Mouse (Mus musculus) liver, postnatal 0 days (tissue): ENCODE data around the gene Pus10. TPM values are rescaled to one million over a fixed set of nuclear protein-coding genes. Genes with fewer than 3 reads are reported as not detected.
"Not testable (repeated sequence)": the region's sequence is repeated elsewhere in the genome, so short reads cannot be mapped to it uniquely, and the experiment has no call there.

Source experiments
- ATAC-seq: fragments of 200-750 bp; cut with Nextera tagmentation; 2 replicates; pipeline ENCODE4 v1.8.0; 2017; ENCODE audit warnings: mild to moderate bottlenecking, moderate library complexity
- DNase-seq: peaks from one replicate; pipeline ENCODE4 v3.0.0-alpha.2; 2016
- H3K27ac ChIP-seq: fragments of 300-500 bp; sonication (generic); 2 replicates; pipeline ENCODE4 v1.5.1; 2014; ENCODE audit warnings: antibody characterized with exemption, moderate library complexity, mild to moderate bottlenecking, low read depth
- H3K27me3 ChIP-seq: fragments of 300-500 bp; sonication (generic); 2 replicates; pipeline ENCODE4 v1.6.1; 2014; ENCODE audit warnings: low read length, control low read depth, mixed read lengths; ENCODE audit not compliant: insufficient read depth
- H3K36me3 ChIP-seq: fragments of 300-500 bp; sonication (generic); replicated peaks from 2 replicates; pipeline ENCODE4 v1.6.1; 2014; ENCODE audit warnings: mild to moderate bottlenecking, control low read depth, low read length, moderate library complexity, mixed read lengths; ENCODE audit not compliant: insufficient read depth
- H3K4me1 ChIP-seq: fragments of 300-500 bp; sonication (generic); 2 replicates; pipeline ENCODE4 v1.6.1; 2014; ENCODE audit warnings: antibody characterized with exemption, mild to moderate bottlenecking, control low read depth; ENCODE audit not compliant: insufficient read depth
- H3K4me2 ChIP-seq: fragments of 300-500 bp; sonication (generic); 2 replicates; pipeline ENCODE4 v1.6.1; 2014; ENCODE audit warnings: low read depth, mild to moderate bottlenecking, low read length, moderate library complexity, mixed read lengths
- H3K4me3 ChIP-seq: fragments of 300-500 bp; sonication (generic); 2 replicates; pipeline ENCODE4 v1.5.1; 2014; ENCODE audit warnings: low read depth, low read length
- H3K9ac ChIP-seq: fragments of 300-500 bp; sonication (generic); replicated peaks from 2 replicates; pipeline ENCODE4 v1.6.1; 2014; ENCODE audit warnings: mild to moderate bottlenecking, moderate library complexity
- H3K9me3 ChIP-seq: fragments of 300-500 bp; sonication (generic); 2 replicates; pipeline ENCODE4 v1.6.1; 2016; ENCODE audit warnings: mild to moderate bottlenecking, control low read depth, low read length, mixed read lengths
- CTCF ChIP-seq: sonication (generic); IDR thresholded peaks from 2 replicates; pipeline ENCODE4 v1.5.1; 2016; ENCODE audit warnings: antibody characterized with exemption, low read depth
- EP300 ChIP-seq: IDR thresholded peaks from 2 replicates; pipeline ENCODE4 v1.6.1; 2016; ENCODE audit warnings: antibody characterized with exemption, low read depth, mild to moderate bottlenecking
- WGBS: fragments of 180-500 bp; shearing (Covaris S2); extraction: QIAGEN DNeasy Blood & Tissue Kit; methylation state at CpG from one replicate; pipeline ENCODE4 v1.1.7; 2014; ENCODE audit not compliant: insufficient replicate concordance; 5-methylcytosine and 5-hydroxymethylcytosine counted together
- polyA plus RNA-seq: library from polyadenylated mRNA; unstranded; fragments of >200 nt; fragmentation: Nextera tagmentation; extraction: Ambion mirVana; gene quantifications from 2 replicates; pipeline ENCODE4 v1.2.1, GENCODE M21; 2015

Pus10 gene
- polyA plus RNA-seq, 1 experiment from 2014 or later = 10.4 TPM

DNA sequence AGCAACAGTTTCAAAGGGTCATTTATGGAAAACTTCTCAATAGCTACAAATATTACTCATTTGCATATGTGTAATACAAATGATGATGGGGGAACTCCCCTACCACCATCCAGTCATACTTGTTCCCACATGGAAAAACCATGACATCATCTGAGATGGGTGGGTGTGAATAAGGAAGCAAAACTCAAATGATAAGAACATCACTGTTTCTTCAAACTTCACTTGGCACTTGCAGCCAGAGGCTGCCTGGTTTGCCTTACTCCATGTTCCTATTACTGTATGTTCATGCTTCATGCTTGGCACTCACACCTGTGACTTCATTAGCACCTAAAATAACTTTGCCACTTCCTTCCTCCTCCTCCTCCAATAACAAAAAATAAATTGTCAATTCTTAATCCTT lies 88.9 kb downstream of the Pus10 start:
- Histone ChIP-seq H3K9ac (no peak overlapping the region), H3K4me2 (no peak overlapping the region), H3K4me1 (no peaks in the 10 kb centered on the region), H3K4me3 (no peak overlapping the region), H3K36me3 (peaks cover 14% of the 10 kb centered on the region; the same call in 1 of the 2 replicates), H3K27ac (no peak overlapping the region), H3K9me3 (no peaks in the 10 kb centered on the region), H3K27me3 (no peaks in the 10 kb centered on the region)
- no peak for DNase-seq
- no peak for ATAC-seq
- no peak for TF ChIP-seq CTCF
- TF ChIP-seq EP300 = no peak

DNA sequence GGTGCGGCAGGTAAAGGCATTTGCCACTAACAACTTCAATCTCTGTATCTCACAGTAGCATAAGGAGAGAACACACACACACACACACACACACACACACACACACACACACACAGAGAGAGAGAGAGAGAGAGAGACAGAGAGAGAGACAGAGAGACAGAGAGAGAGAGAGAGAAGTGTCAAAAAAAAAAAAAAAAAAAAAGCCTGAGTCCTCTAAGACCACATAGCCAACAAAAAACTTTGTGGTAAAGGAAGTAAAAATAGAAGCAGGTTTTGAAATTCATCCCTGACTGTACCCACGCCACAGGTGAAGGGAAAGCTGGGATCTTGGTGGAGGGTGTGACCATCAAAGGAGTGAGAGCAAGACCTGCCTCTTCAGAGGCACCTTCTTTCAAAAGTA lies 92.7 kb downstream of the Pus10 start:
- H3K4me2 ChIP-seq = no peak overlapping the region
- H3K27ac ChIP-seq = no peak overlapping the region
- H3K9ac ChIP-seq = no peak overlapping the region
- ATAC-seq = no peak
- 67% methylated on average over 2 of the region's 2 CpGs for WGBS
- H3K9me3 ChIP-seq = no peaks in the 10 kb centered on the region
- 0 out of 2 replicates have a peak, but pooled peaks cover 11% of the 10 kb centered on the region for H3K36me3 ChIP-seq
- no peak overlapping the region for H3K4me3 ChIP-seq
- H3K27me3 ChIP-seq = no peaks in the 10 kb centered on the region
- TF ChIP-seq CTCF (no peak), EP300 (no peak)
- no peak for DNase-seq
- no peaks in the 10 kb centered on the region for H3K4me1 ChIP-seq

GRCm38 (mm10) chr11:23762635-23763034 lies 97.2 kb downstream of the Pus10 start:
- Histone ChIP-seq H3K4me2 (no peak overlapping the region), H3K4me3 (no peak overlapping the region), H3K9ac (no peak overlapping the region), H3K27me3 (no peaks in the 10 kb centered on the region), H3K36me3 (no peaks in the 10 kb centered on the region), H3K4me1 (no peaks in the 10 kb centered on the region), H3K9me3 (no peaks in the 10 kb centered on the region), H3K27ac (no peak overlapping the region)
- TF ChIP-seq CTCF (no peak), EP300 (no peak)
- no peak for DNase-seq
- ATAC-seq = no peak
- 78% methylated on average over 2 of the region's 2 CpGs for WGBS

DNA sequence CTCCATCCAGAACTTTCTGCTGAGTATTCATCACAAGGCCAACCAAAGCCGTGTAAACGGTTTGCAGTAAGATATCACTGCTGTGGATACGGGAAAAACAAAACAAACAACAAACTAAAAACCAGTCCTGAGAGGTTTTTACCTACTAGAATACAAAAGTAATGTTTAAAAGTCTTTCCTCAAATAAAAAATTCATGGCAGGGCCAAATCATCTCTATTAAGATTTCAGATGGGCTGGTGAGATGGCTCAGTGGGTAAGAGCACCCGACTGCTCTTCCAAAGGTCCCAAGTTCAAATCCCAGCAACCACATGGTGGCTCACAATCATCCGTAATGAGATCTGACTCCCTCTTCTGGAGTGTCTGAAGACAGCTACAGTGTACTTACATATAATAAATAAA lies 101.9 kb downstream of the Pus10 start:
- 79% methylated on average over 4 of the region's 5 CpGs for WGBS
- not testable (repeated sequence) for H3K4me1 ChIP-seq, H3K9me3 ChIP-seq, H3K27ac ChIP-seq, H3K9ac ChIP-seq, DNase-seq, H3K27me3 ChIP-seq, ATAC-seq, H3K36me3 ChIP-seq, H3K4me3 ChIP-seq, H3K4me2 ChIP-seq

GRCm38 (mm10) chr11:23767928-23768327 lies 102.5 kb downstream of the Pus10 start:
- Histone ChIP-seq H3K27me3 (no peaks in the 10 kb centered on the region), H3K36me3 (no peaks in the 10 kb centered on the region), H3K9me3 (no peaks in the 10 kb centered on the region), H3K4me1 (0 out of 2 replicates have a peak, but pooled peaks cover 5% of the 10 kb centered on the region), H3K4me3 (no peak overlapping the region), H3K4me2 (no peak overlapping the region), H3K27ac (no peak overlapping the region), H3K9ac (no peak overlapping the region)
- DNase-seq (no peak), ATAC-seq (no peak)
- 13% methylated on average over 1 of the region's 1 CpGs for WGBS
- TF ChIP-seq EP300 (no peak), CTCF (no peak)

DNA sequence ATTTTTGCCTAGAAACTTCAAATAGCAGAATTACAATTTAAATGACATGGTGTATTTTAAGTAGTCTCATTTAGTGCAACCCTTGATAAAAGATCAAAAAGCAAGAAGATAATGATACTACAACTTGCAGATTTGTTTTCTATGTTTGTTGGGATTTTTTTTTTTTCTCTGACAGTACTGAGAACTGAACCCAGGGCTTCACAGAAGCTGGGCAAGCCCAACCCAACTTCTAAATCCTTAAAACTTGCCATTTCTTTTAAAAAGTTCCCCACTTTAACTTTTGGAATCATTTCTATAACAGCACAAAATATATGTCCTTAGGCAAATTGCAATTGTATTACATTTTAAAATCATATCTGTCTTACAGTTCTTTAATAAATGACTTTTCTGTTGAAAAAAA lies 103.6 kb downstream of the Pus10 start:
- Histone ChIP-seq H3K27ac (no peak overlapping the region), H3K36me3 (no peaks in the 10 kb centered on the region), H3K9me3 (0 out of 2 replicates have a peak, but pooled peaks cover 2% of the 10 kb centered on the region), H3K4me2 (peak overlapping the region; percentile 78), H3K4me3 (peak overlapping the region; percentile 24; the same call in 1 of the 2 replicates), H3K27me3 (no peaks in the 10 kb centered on the region), H3K4me1 (0 out of 2 replicates have a peak, but pooled peaks cover 5% of the 10 kb centered on the region), H3K9ac (no peak overlapping the region)
- TF ChIP-seq EP300 (no peak), CTCF (no peak)
- ATAC-seq = no peak
- DNase-seq = no peak
